Mouse (Mus musculus) erythroblast, embryonic 14.5 days (primary cell): ENCODE results near the gene Arhgap1.

Source experiments
- GATA1 ChIP-seq: IDR thresholded peaks from 2 replicates; pipeline ENCODE4 v1.6.1; 2012; ENCODE audit warnings: low read length, inconsistent platforms, mixed read lengths
- TAL1 ChIP-seq: IDR thresholded peaks from 3 replicates; pipeline ENCODE4 v1.6.1; 2012; ENCODE audit warnings: low read length, inconsistent platforms, mixed read lengths

DNA sequence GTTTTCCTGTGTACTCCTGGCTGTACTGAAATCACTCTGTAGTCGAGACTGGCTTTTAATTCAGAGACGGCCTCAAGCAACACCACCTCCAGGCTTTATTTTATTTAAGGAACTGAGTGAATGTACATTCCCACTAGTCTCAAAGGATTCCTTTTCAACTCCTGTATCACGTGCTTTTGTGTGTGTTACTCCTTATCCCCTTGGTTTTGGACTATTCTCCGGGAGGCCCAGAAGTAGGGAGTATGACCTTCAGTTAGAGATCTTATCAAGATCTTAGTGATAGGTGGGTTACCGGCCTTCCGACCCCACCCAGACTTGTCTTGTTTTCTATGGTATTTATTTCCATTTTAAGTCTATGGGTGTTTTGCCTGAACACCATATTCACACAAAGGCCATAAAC, 56.1 kb downstream of the Arhgap1 start:
- TF ChIP-seq GATA1 (no peak), TAL1 (no peak)
